Mouse (Mus musculus) heart, postnatal 0 days (tissue): ENCODE measurements around the gene Foxp1. TPM values are rescaled to one million over a fixed set of nuclear protein-coding genes. Genes with fewer than 3 reads are reported as not detected.

ENCODE experiments used
- ATAC-seq: fragments of 200-750 bp; cut with Nextera tagmentation; 2 replicates; pipeline ENCODE4 v1.8.0; 2017; ENCODE audit warnings: low read depth, moderate number of reproducible peaks, moderate library complexity; ENCODE audit not compliant: insufficient read depth
- DNase-seq: peaks from one replicate; pipeline ENCODE4 v3.0.0-alpha.2; 2016; ENCODE audit warnings: low spot score
- H3K27ac ChIP-seq: fragments of 300-500 bp; sonication (generic); 2 replicates; pipeline ENCODE4 v1.5.1; 2014; ENCODE audit warnings: low read depth, mild to moderate bottlenecking
- H3K27me3 ChIP-seq: fragments of 300-500 bp; sonication (generic); 2 replicates; pipeline ENCODE4 v1.6.1; 2014; ENCODE audit warnings: low read length, mixed read lengths; ENCODE audit not compliant: control insufficient read depth, insufficient read depth
- H3K36me3 ChIP-seq: fragments of 300-500 bp; sonication (generic); replicated peaks from 2 replicates; pipeline ENCODE4 v1.6.1; 2014; ENCODE audit warnings: low read length, mixed read lengths; ENCODE audit not compliant: control insufficient read depth, insufficient read depth
- H3K4me1 ChIP-seq: fragments of 300-500 bp; sonication (generic); 2 replicates; pipeline ENCODE4 v1.6.1; 2014; ENCODE audit warnings: antibody characterized with exemption; ENCODE audit not compliant: control insufficient read depth, insufficient read depth
- H3K4me2 ChIP-seq: fragments of 300-500 bp; sonication (generic); 2 replicates; pipeline ENCODE4 v1.6.1; 2014; ENCODE audit warnings: low read depth, mild to moderate bottlenecking, low read length, moderate library complexity
- H3K4me3 ChIP-seq: fragments of 300-500 bp; sonication (generic); 2 replicates; pipeline ENCODE4 v1.5.1; 2014; ENCODE audit warnings: low read depth, low read length
- H3K9ac ChIP-seq: fragments of 300-500 bp; sonication (generic); replicated peaks from 2 replicates; pipeline ENCODE4 v1.6.1; 2014; ENCODE audit warnings: low read depth, low read length, mixed read lengths
- H3K9me3 ChIP-seq: fragments of 300-500 bp; sonication (generic); replicated peaks from 2 replicates; pipeline ENCODE4 v1.6.1; 2016; ENCODE audit warnings: low read length; ENCODE audit not compliant: control insufficient read depth
- CTCF ChIP-seq: IDR thresholded peaks from 2 replicates; pipeline ENCODE4 v1.5.1; 2016; ENCODE audit warnings: antibody characterized with exemption, control low read depth, low read depth
- EP300 ChIP-seq: IDR thresholded peaks from 2 replicates; pipeline ENCODE4 v1.6.1; 2016; ENCODE audit warnings: antibody characterized with exemption, low read depth
- WGBS: fragments of 180-500 bp; shearing (Covaris S2); extraction: QIAGEN DNeasy Blood & Tissue Kit; methylation state at CpG from one replicate; pipeline ENCODE4 v1.1.7; 2014; 5-methylcytosine and 5-hydroxymethylcytosine counted together
- polyA plus RNA-seq: library from polyadenylated mRNA; unstranded; fragments of >200 nt; fragmentation: Nextera tagmentation; extraction: Ambion mirVana; gene quantifications from 2 replicates; pipeline ENCODE4 v1.2.1, GENCODE M21; 2015
- total RNA-seq: library from RNA; depleted of rRNA; stranded (reverse); fragments of >200 nt; gene quantifications from 2 replicates; pipeline ENCODE4 v1.2.3, GENCODE M21; 2014; ENCODE audit warnings: low replicate concordance

The Foxp1 gene
- total and polyA plus RNA-seq, 2 experiments from 2014 or later = 40.7 to 88.1 TPM

DNA sequence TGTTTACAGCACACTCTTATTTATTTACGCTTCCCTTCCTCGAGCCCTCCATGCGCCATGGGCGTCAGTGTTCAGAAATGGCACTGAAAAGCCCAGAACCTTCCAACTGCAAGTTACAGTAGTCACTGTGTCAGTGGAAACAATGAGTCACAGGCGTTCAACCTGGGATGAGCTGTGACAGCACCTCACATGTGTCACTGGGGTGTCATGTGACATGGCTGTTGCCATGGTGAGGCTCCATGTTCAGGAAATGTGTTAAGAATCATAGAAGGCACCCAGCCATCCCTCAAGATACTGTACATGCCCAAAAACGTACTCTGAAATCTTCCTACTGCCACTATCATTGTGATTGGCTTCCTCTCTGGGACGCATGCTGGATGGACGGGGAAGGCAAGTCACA, 101.9 kb downstream of the Foxp1 start:
- H3K9ac ChIP-seq = no peak overlapping the region
- 0 out of 2 replicates have a peak, but pooled peaks cover 6% of the 10 kb centered on the region for H3K36me3 ChIP-seq
- no peak overlapping the region for H3K27ac ChIP-seq
- no peaks in the 10 kb centered on the region for H3K4me1 ChIP-seq
- H3K4me2 ChIP-seq = no peak overlapping the region
- no peak overlapping the region for H3K4me3 ChIP-seq
- DNase-seq (no peak), ATAC-seq (no peak)
- H3K9me3 ChIP-seq = no peaks in the 10 kb centered on the region
- no peak for TF ChIP-seq EP300
- no peak for TF ChIP-seq CTCF
- 78% methylated on average over 8 of the region's 8 CpGs for WGBS
- H3K27me3 ChIP-seq = no peaks in the 10 kb centered on the region

DNA sequence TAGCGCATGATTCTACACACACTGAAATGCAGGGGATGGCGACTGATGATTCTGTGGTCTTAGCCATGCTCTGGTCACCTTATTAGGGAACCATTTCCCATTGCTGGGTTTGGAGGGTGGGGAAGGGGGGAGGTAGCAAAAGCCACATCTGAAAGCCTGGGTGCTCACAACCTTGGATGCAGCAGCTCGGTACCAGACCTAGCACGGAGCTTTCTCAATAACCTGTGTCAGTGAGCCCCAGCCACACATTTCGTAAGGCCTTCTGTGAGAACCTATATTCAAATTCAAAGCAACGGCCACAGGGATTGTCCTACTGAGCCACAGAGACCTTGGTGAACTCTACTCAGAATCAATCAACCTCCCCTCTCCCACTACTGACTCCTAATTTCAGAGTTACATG, 109.9 kb downstream of the Foxp1 start:
- Histone ChIP-seq H3K27ac (no peak overlapping the region), H3K4me2 (no peak overlapping the region), H3K9me3 (no peaks in the 10 kb centered on the region), H3K4me1 (no peaks in the 10 kb centered on the region), H3K4me3 (no peak overlapping the region), H3K27me3 (no peaks in the 10 kb centered on the region), H3K36me3 (no peaks in the 10 kb centered on the region), H3K9ac (no peak overlapping the region)
- 92% methylated on average over 6 of the region's 6 CpGs for WGBS
- no peak for DNase-seq
- ATAC-seq = no peak
- no peak for TF ChIP-seq EP300
- no peak for TF ChIP-seq CTCF

DNA sequence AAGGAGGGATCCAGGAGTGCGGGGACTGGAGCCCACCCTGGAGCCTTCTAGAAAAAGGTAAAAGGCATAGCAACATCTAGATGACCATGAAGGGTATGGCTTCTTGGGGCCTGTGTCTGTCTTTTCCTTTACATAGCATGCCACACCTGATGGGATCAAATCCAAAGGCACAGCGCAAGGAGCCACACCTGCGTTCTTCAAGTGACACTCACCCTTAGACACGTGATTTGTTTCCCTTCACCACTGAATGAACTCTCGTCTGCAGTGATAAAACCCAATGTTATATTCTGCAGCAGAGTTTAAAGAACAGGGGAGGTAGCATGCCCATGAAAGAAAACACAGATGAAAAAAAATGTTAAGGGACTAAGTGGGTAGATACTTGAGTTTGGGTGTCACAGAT, 112.9 kb downstream of the Foxp1 start:
- Histone ChIP-seq H3K36me3 (no peaks in the 10 kb centered on the region), H3K27me3 (no peaks in the 10 kb centered on the region), H3K4me3 (no peak overlapping the region), H3K9me3 (no peaks in the 10 kb centered on the region), H3K27ac (no peak overlapping the region), H3K9ac (no peak overlapping the region), H3K4me2 (no peak overlapping the region), H3K4me1 (0 out of 2 replicates have a peak, but pooled peaks cover 5% of the 10 kb centered on the region)
- ATAC-seq (no peak), DNase-seq (no peak)
- 79% methylated on average over 5 of the region's 5 CpGs for WGBS
- TF ChIP-seq CTCF = no peak
- no peak for TF ChIP-seq EP300

DNA sequence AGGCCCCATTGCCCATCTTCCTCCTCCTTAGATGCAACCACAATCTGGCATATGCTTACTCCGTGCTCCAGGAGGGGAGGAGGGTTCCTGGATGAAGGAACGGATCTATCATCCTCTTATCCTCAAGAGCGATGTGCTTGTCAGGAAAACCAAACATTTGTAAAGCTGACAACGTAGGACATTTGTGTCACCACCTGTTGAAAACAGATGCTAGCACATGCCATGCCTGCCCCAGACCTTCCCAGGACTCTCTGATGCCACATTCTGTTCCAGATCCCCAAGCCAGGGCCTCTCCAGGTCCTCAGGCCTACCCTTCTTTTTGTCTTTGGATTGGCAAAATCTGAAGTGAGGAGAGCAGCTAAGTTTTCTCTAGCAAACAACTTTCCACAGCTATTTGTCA, 113.6 kb downstream of the Foxp1 start:
- H3K9me3 ChIP-seq = no peaks in the 10 kb centered on the region
- H3K27me3 ChIP-seq = no peaks in the 10 kb centered on the region
- ATAC-seq (no peak), DNase-seq (no peak)
- H3K36me3 ChIP-seq = no peaks in the 10 kb centered on the region
- no peak overlapping the region for H3K4me3 ChIP-seq
- no peak overlapping the region for H3K27ac ChIP-seq
- no peak for TF ChIP-seq EP300
- no peak for TF ChIP-seq CTCF
- 58% methylated on average over 4 of the region's 4 CpGs for WGBS
- H3K9ac ChIP-seq = no peak overlapping the region
- 0 out of 2 replicates have a peak, but pooled peaks cover 5% of the 10 kb centered on the region for H3K4me1 ChIP-seq
- H3K4me2 ChIP-seq = no peak overlapping the region

DNA sequence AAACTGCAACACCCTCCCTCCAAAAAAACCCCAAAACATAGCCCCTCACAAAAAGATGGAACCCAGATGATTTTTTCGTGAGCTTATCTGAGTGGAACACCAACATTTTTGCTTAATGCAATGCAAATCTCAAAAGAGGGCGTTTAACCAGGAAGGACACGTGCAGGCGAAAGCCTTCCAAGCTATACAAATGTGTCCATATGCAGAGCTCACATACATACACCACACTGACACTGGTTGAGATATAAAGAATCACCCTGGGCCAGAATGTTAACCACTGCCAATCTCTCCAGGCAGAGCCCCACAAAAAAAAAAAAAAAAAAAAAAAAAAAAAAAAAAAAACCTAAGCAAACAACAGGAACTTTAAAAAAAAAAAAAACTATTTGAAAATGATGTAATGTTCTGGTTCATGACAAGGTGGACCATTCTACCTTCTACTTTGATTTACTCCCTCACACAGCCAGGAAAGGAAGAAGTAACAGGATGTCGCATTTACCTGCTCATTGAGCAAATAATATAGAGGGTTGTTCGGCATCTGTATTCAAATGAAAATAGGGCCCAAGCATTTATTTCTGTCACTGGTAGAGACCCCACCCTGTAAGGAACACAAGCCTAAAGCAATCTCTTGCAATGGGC, 118.6 kb downstream of the Foxp1 start:
- 0 out of 2 replicates have a peak, but pooled peaks cover 5% of the 10 kb centered on the region for H3K4me1 ChIP-seq
- H3K27me3 ChIP-seq = no peaks in the 10 kb centered on the region
- H3K4me3 ChIP-seq = no peak overlapping the region
- 86% methylated on average over 6 of the region's 6 CpGs for WGBS
- DNase-seq = no peak
- ATAC-seq = no peak
- H3K27ac ChIP-seq = no peak overlapping the region
- no peak overlapping the region for H3K9ac ChIP-seq
- no peak overlapping the region for H3K4me2 ChIP-seq
- H3K9me3 ChIP-seq = no peaks in the 10 kb centered on the region
- no peaks in the 10 kb centered on the region for H3K36me3 ChIP-seq
- TF ChIP-seq CTCF (no peak), EP300 (no peak)

DNA sequence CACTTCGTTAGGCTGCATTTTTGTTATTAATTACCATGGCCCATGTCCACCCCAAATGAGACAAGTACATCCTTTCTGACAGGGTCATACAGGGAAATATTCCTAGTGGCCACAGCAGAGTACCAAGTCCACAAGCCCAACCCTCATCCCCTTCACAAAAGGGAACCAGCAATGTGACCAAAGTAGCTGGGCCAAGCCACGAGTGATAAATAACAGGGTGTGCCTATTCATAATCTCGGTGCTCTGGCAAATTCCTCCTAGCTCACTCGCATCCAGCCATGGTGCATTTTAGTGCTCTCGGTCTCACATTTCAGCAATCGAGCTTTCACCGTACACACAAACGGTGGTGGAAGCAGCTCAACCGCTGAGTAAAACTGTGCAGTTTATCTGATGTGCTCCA, 119.6 kb downstream of the Foxp1 start:
- no peak for TF ChIP-seq EP300
- 0 out of 2 replicates have a peak, but pooled peaks cover 5% of the 10 kb centered on the region for H3K4me1 ChIP-seq
- H3K27ac ChIP-seq = no peak overlapping the region
- ATAC-seq = no peak
- no peaks in the 10 kb centered on the region for H3K9me3 ChIP-seq
- WGBS = 56% methylated on average over 9 of the region's 9 CpGs
- no peak overlapping the region for H3K9ac ChIP-seq
- no peaks in the 10 kb centered on the region for H3K27me3 ChIP-seq
- H3K4me2 ChIP-seq = no peak overlapping the region
- H3K4me3 ChIP-seq = no peak overlapping the region
- H3K36me3 ChIP-seq = no peaks in the 10 kb centered on the region
- no peak for DNase-seq
